Mouse (Mus musculus): ENCODE results near the gene Kif2c. TPM values are rescaled to one million over a fixed set of nuclear protein-coding genes. Genes with fewer than 3 reads are reported as not detected.

Gene Kif2c
- polyA plus RNA-seq, 1 experiment from 2014 or later: 35.5 TPM

DNA sequence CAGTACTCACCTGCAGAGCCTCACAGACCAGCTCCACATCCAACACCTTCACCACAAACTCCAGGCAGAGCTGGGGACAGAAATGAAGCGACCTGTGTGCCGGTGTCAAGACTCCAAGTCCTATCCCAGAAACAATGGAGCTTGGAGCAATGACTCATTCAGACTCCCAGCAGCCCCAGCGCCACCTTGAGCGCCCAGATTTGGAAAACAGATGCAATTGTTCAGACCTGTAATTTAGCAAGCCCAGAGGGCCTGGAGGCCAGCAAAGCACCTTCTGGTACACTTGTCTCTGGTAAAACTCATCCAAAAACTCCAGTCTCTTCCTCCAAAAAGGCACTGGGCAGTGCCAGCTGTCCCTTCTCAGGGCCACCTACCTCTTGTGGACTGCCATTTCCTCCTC is 60.2 kb downstream of the Kif2c start:
- H3K27ac ChIP-seq (replicated peaks): no peak overlapping the region
- no peaks in the 10 kb centered on the region for H3K27me3 ChIP-seq
- H3K4me1 ChIP-seq: peaks cover 27% of the 10 kb centered on the region
- ATAC-seq (replicated peaks): no peak
- H3K9ac ChIP-seq (replicated peaks): no peak overlapping the region
- H3K4me2 ChIP-seq (replicated peaks): no peak overlapping the region
- WGBS: 80% methylated on average over 4 of the region's 4 CpGs
- no peak overlapping the region for H3K4me3 ChIP-seq
- H3K9me3 ChIP-seq: no peaks in the 10 kb centered on the region
- H3K36me3 ChIP-seq: no peaks in the 10 kb centered on the region

DNA sequence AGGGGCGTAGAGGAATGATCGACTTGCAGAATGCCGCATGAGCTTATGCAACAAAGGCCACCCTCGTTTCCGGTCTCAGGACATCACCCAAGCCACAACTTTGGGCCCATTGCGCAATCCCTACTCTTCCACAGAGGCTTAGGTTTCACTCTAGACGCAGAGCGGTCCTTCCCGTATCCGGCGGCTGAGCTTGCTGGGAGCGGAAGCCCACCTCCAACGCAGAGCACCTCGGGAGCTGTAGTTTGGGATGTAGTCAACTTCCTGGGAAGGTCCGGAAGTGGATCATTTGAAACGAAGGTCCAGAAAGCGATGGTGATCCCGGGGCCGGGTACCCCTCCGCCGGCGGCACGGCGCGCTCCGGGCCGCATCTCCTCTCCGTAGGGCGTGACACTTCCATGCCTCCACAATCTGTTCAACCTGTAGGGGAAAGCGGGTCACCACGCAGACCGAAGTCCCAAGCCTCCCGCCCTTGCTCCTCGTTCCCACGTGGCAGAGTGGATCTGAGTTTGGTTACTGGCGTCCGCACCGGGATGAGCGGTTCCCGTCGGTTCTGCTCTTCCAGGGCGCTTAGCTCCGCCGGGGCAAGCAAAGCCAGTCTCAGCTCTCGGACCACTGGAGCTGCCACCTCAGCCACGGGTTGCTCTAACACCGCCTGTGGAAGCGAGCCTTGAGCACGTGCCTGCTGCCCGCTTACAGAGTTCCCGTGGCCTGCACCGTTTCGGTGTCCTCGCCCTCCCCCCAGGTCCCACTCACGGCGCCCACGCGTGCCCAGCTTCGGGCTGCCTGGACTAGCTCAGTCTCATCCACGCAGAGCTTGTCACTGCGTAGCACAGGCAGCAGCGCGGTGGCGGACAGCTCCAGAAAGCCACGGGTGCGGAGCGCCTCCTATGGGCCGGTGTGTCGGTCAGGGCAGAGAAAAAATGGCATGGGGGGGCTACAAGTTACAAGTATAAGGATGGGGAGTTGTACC is 61.7 kb downstream of the Kif2c start:
- peak overlapping the region; percentile 100 for H3K4me2 ChIP-seq (replicated peaks)
- no peaks in the 10 kb centered on the region for H3K9me3 ChIP-seq
- no peaks in the 10 kb centered on the region for H3K27me3 ChIP-seq
- H3K4me3 ChIP-seq: peak overlapping the region; percentile 63
- H3K9ac ChIP-seq (replicated peaks): peak overlapping the region; percentile 65
- peak overlapping the region; percentile 92 for H3K27ac ChIP-seq (replicated peaks)
- peak; percentile 96 for ATAC-seq (replicated peaks)
- H3K36me3 ChIP-seq: no peaks in the 10 kb centered on the region
- WGBS: under 1% methylated on average over 69 of the region's 69 CpGs
- peaks cover 22% of the 10 kb centered on the region for H3K4me1 ChIP-seq

DNA sequence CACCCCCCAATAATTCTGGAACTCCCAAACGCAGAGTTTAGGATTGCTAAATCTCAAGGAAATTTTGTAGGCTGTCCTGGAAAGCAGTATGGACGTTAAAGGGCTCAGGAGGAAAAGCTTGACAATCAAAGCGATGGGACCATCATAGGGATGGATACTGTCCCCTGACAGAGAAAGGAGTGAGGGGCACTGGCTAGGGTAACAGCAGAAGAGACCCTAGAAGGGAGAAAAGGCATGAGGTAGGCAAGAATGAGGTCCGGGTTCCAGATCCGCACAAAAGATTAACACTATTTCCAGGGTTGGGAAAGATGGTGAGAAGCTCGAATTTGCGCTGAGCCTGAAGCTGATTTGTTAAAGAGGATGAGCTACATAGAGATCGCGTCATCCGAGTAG is 62.4 kb downstream of the Kif2c start:
- Histone ChIP-seq H3K9ac (replicated peaks) (peak overlapping the region; percentile 65), H3K4me3 (peak overlapping the region; percentile 63), H3K4me1 (peaks cover 15% of the 10 kb centered on the region), H3K36me3 (no peaks in the 10 kb centered on the region), H3K27ac (replicated peaks) (peak overlapping the region; percentile 92), H3K4me2 (replicated peaks) (peak overlapping the region; percentile 100), H3K9me3 (no peaks in the 10 kb centered on the region), H3K27me3 (no peaks in the 10 kb centered on the region)
- 7% methylated on average over 10 of the region's 10 CpGs for WGBS
- peak; percentile 46; the same call in 1 of the 2 replicates for ATAC-seq (replicated peaks)

DNA sequence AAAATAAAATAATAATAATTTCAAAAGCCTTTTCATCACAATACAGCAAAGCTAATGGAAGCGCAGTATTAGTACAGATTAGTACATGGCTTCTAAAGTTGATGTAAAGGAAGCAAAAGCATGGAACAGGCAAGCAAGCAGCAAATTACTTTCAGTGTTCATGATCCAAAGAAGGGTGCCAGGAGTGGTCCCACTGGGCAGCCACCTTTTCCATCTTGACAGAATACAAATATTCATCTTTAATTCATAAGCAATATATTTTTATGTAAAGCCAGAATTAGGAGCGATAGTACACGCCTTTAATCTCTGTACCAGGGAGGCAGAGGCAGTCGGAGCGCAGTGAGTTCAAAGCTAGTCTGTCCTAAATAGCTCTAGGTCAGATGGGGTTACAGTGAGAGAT is 62.8 kb downstream of the Kif2c start:
- Histone ChIP-seq H3K9me3 (no peaks in the 10 kb centered on the region), H3K4me3 (peak overlapping the region; percentile 63), H3K36me3 (no peaks in the 10 kb centered on the region), H3K27me3 (no peaks in the 10 kb centered on the region), H3K9ac (replicated peaks) (peak overlapping the region; percentile 65), H3K4me2 (replicated peaks) (peak overlapping the region; percentile 100), H3K4me1 (peaks cover 12% of the 10 kb centered on the region), H3K27ac (replicated peaks) (peak overlapping the region; percentile 92)
- ATAC-seq (replicated peaks): 0 out of 2 replicates have a peak, but pooled peaks have one; percentile 1
- WGBS: 69% methylated on average over 5 of the region's 5 CpGs

DNA sequence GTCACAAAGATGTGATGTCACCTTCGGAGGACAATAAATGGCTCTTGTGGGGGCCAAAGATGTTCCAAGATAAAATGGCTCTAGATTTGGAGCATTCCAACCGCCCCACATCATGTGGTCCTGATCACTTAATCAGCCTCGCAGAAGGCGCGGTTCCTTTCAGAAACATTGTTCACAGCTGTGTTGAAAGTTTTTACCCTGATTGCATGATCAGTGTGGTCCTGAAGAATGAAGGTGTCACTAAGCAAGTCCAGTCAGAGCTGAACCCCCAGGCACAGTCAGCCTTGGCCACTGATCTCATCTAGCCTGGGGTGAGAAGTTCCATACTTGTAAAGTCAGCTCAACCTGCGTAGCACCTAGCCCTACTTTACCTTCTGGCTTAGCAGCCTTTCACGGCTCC is 64.5 kb downstream of the Kif2c start:
- Histone ChIP-seq H3K4me3 (no peak overlapping the region), H3K27me3 (no peaks in the 10 kb centered on the region), H3K4me2 (replicated peaks) (no peak overlapping the region), H3K9me3 (no peaks in the 10 kb centered on the region), H3K4me1 (peaks cover 12% of the 10 kb centered on the region), H3K9ac (replicated peaks) (no peak overlapping the region), H3K36me3 (no peaks in the 10 kb centered on the region), H3K27ac (replicated peaks) (no peak overlapping the region)
- WGBS: 93% methylated on average over 7 of the region's 7 CpGs
- ATAC-seq (replicated peaks): no peak

DNA sequence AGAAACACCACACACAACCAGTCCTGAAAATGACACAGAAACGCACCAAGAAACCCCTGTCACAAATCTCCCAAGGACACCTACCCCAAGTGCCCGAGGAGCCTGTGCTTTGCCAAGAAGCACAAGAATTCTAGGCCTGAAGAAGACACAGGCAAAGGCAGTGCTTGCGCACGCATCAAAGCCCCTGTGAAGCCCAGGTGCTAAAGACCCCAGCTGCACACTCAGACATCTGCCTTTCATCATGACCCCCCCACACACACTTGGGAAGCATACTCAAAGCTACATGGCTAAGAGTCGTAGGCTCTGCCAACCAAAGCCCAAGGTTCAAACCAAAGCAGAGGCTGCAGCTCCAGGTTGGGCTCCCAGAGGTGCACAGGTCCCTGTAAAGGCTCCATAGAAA is 66.8 kb downstream of the Kif2c start:
- 92% methylated on average over 5 of the region's 5 CpGs for WGBS
- H3K4me3 ChIP-seq: no peak overlapping the region
- H3K36me3 ChIP-seq: no peaks in the 10 kb centered on the region
- H3K9ac ChIP-seq (replicated peaks): no peak overlapping the region
- H3K27ac ChIP-seq (replicated peaks): no peak overlapping the region
- H3K27me3 ChIP-seq: no peaks in the 10 kb centered on the region
- no peak for ATAC-seq (replicated peaks)
- no peak overlapping the region for H3K4me2 ChIP-seq (replicated peaks)
- peaks cover 6% of the 10 kb centered on the region for H3K4me1 ChIP-seq
- H3K9me3 ChIP-seq: no peaks in the 10 kb centered on the region

DNA sequence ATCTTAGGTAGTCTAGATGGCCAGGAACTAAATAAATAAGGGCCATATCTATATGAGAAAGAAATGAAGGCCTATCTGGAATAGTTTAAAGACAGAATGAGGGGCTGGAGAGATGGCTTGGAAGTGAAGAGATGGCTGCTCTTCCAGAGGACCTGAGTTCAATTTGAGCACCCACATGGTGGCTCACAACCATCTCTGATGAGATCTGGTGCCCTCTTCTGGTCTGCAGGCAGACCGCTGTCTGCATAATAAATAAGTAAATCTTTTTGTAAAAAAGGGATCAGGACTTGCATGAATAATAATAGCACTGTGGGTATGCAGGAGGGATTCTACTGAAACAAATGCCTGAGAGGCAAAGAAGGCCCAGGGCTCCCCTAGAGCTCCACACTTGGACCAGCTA is 69.2 kb downstream of the Kif2c start:
- Histone ChIP-seq H3K4me2 (replicated peaks) (no peak overlapping the region), H3K4me3 (no peak overlapping the region), H3K36me3 (no peaks in the 10 kb centered on the region; the same call in 1 of the 2 replicates), H3K27ac (replicated peaks) (no peak overlapping the region), H3K4me1 (no peaks in the 10 kb centered on the region), H3K27me3 (no peaks in the 10 kb centered on the region), H3K9ac (replicated peaks) (no peak overlapping the region), H3K9me3 (no peaks in the 10 kb centered on the region)
- WGBS: 61% methylated on average over 1 of the region's 1 CpGs
- ATAC-seq (replicated peaks): no peak

DNA sequence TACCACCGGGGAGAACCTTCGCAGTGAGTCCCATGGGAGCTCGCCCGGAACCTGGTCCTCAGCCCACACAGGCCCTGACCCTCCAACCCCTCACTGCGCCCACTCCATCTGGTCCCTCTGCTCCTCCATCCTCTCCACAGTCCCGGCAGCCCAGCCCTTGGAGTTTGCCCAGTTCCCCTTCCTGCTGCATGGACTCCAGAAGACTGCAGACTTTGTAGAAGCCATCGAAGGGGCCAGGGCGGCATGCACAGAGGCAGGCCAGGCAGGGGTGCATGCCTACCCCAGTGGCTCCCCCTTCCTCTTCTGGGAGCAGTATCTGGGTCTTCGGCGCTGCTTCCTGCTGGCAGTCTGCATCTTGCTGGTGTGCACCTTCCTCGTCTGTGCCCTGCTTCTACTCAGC is 71.5 kb downstream of the Kif2c start:
- H3K9me3 ChIP-seq: no peaks in the 10 kb centered on the region
- H3K4me3 ChIP-seq: no peak overlapping the region
- no peaks in the 10 kb centered on the region for H3K27me3 ChIP-seq
- no peaks in the 10 kb centered on the region; the same call in 1 of the 2 replicates for H3K36me3 ChIP-seq
- no peak for ATAC-seq (replicated peaks)
- H3K9ac ChIP-seq (replicated peaks): no peak overlapping the region
- H3K27ac ChIP-seq (replicated peaks): no peak overlapping the region
- no peaks in the 10 kb centered on the region for H3K4me1 ChIP-seq
- no peak overlapping the region for H3K4me2 ChIP-seq (replicated peaks)
- 92% methylated on average over 11 of the region's 11 CpGs for WGBS

DNA sequence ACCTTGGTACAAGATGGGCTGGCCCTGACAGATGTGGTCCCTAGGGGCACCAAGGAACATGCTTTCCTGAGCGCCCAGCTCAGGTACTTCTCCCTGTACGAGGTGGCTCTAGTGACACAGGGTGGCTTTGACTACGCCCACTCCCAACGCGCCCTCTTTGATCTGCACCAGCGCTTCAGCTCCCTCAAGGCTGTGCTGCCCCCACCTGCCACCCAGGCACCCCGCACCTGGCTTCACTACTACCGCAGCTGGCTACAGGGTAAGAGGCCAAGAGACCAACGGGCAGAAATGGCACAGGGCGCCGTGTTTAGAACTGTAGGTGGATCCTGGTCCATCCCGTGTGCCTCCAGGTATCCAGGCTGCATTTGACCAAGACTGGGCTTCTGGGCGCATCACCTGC is 72.2 kb downstream of the Kif2c start:
- Histone ChIP-seq H3K9me3 (no peaks in the 10 kb centered on the region), H3K27me3 (no peaks in the 10 kb centered on the region), H3K27ac (replicated peaks) (no peak overlapping the region), H3K4me1 (peaks cover 6% of the 10 kb centered on the region; the same call in 1 of the 2 replicates), H3K9ac (replicated peaks) (no peak overlapping the region), H3K4me3 (no peak overlapping the region), H3K4me2 (replicated peaks) (no peak overlapping the region), H3K36me3 (no peaks in the 10 kb centered on the region; the same call in 1 of the 2 replicates)
- WGBS: 92% methylated on average over 13 of the region's 13 CpGs
- no peak for ATAC-seq (replicated peaks)

Small RNA genes lying within 50 kb of the gene (microRNA-seq; reads per million reads assigned to microRNA genes)
- not detected for gene Gm22398

Other genes starting within 250 kb of the Kif2c start
- 72.2 and 76.7 TPM in 2 replicates for gene Urod, start 188.2 kb downstream of the Kif2c start, polyA plus RNA-seq (2015; fragmentation: Nextera tagmentation; extraction: Ambion mirVana)
- gene Hectd3, start 187.3 kb downstream of the Kif2c start, polyA plus RNA-seq (2015; fragmentation: Nextera tagmentation; extraction: Ambion mirVana): 25.5 and 28.3 TPM in 2 replicates
- gene Eif2b3, start 163.2 kb downstream of the Kif2c start, polyA plus RNA-seq (2015; fragmentation: Nextera tagmentation; extraction: Ambion mirVana): 42.8 and 43.0 TPM in 2 replicates
- 3.6 and 3.8 TPM in 2 replicates for gene Ptch2, start 86.6 kb downstream of the Kif2c start, polyA plus RNA-seq (2015; fragmentation: Nextera tagmentation; extraction: Ambion mirVana)
- 4.4 and 4.6 TPM in 2 replicates for gene Btbd19, start 56.9 kb downstream of the Kif2c start, polyA plus RNA-seq (2015; fragmentation: Nextera tagmentation; extraction: Ambion mirVana)
- gene Tctex1d4, start 55.8 kb downstream of the Kif2c start, polyA plus RNA-seq (2015; fragmentation: Nextera tagmentation; extraction: Ambion mirVana): 0.37 TPM in 1 of 2 replicates, not detected in the other
- 8.6 and 8.8 TPM in 2 replicates for gene Plk3, start 48.7 kb downstream of the Kif2c start, polyA plus RNA-seq (2015; fragmentation: Nextera tagmentation; extraction: Ambion mirVana)
- gene Rps8, start 26.4 kb downstream of the Kif2c start, polyA plus RNA-seq (2015; fragmentation: Nextera tagmentation; extraction: Ambion mirVana): 478 and 525 TPM in 2 replicates
- 4.9 and 6.5 TPM in 2 replicates for gene Tmem53, start 69.3 kb upstream of the Kif2c start, polyA plus RNA-seq (2015; fragmentation: Nextera tagmentation; extraction: Ambion mirVana)
- gene Armh1, start 69.5 kb upstream of the Kif2c start, polyA plus RNA-seq (2015; fragmentation: Nextera tagmentation; extraction: Ambion mirVana): 0.92 and 1.8 TPM in 2 replicates